Mouse (Mus musculus): ENCODE data around the gene Figla.
"Not testable (repeated sequence)": the region's sequence is repeated elsewhere in the genome, so short reads cannot be mapped to it uniquely, and the experiment has no call there.

DNA sequence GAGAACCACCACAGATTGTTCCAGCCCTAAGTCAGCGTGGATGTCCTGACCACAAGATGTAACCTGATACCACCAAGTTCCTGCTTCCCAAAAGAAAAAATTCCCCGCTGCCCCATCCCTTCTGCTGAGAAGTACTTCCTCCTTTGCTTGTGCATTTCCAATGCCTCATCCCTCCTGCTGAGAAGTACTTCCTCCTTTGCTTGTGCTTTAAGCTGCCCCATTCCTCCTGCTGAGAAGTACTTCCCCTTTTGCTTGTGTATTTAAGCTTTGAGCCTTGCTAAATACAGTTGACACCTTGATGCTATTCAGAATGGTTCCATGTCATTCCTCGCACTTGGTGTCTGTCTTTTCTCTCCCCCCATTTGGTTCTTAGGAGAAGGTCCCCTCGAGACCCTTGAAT, 37.2 kb upstream of the Figla start:
- TF ChIP-seq EP300, CTCF (IDR thresholded peaks at IDR 0.05; ENCODE audit: low read depth): not testable (repeated sequence)

Data from heart, postnatal 0 days (tissue).